ENCODE assay signal across 9 mouse cellular contexts in genomic region chr10:84516414-84516927, GRCm38 (mm10). TPM values are rescaled to one million over a fixed set of nuclear protein-coding genes. Genes with fewer than 3 reads are reported as not detected.
A peak's percentile ranks its signal among the peaks of the same experiment; 100 is the strongest.
DNase-seq lines count a peak whose midpoint lies in the region; ATAC-seq lines count a peak whose summit lies in the region.
"Had no signal": no experiment of that assay in that cellular context is flagged by ENCODE, and none has a peak within 500 bp of the region (broad histone marks: within the 10 kb centered on the region; RNA-seq: fewer than 3 reads in every experiment).

No protein-coding gene starts in this region.

- H3K27me3 ChIP-seq in midbrain, embryonic 12.5 days = no peaks in the 10 kb centered on the region
- H3K27me3 ChIP-seq in midbrain, embryonic 13.5 days = no peaks in the 10 kb centered on the region
- H3K27me3 ChIP-seq in lung, embryonic 16.5 days (ENCODE audit: control insufficient read depth, insufficient read depth, low read depth, low read length) = no peaks in the 10 kb centered on the region
- no peaks in the 10 kb centered on the region for H3K27me3 ChIP-seq in forebrain, embryonic 11.5 days (ENCODE audit: control insufficient read depth, insufficient read depth, low read length)
- H3K27me3 ChIP-seq: embryonic facial prominence, embryonic 12.5 days had no signal

- peak; percentile 34 for DNase-seq in CD4-positive, CD25-positive, alpha-beta regulatory T cell, adult 2 months (ENCODE audit: low read depth, low spot score)
- peak; percentile 37 to 71 for DNase-seq in spleen, postnatal 10 days (ENCODE audit: low spot score in 2 of 2)
- no peak for DNase-seq in forebrain, embryonic 11.5 days (ENCODE audit: low spot score)

- H3K9ac ChIP-seq in midbrain, embryonic 12.5 days (replicated peaks) = no peak overlapping the region
- no peak overlapping the region for H3K9ac ChIP-seq in midbrain, embryonic 13.5 days (replicated peaks)
- H3K9ac ChIP-seq in lung, embryonic 16.5 days (ENCODE audit: low read length) = 0 out of 2 replicates have a peak overlapping the region, but pooled peaks have one; percentile 5
- no peak overlapping the region for H3K9ac ChIP-seq in forebrain, embryonic 11.5 days (ENCODE audit: low read length)
- H3K9ac ChIP-seq: embryonic facial prominence, embryonic 12.5 days had no signal

- 78% methylated on average over 11 of the region's 11 CpGs for WGBS in midbrain, embryonic 12.5 days
- WGBS in midbrain, embryonic 13.5 days = 74% methylated on average over 11 of the region's 11 CpGs
- 32% methylated on average over 11 of the region's 11 CpGs for WGBS in lung, embryonic 16.5 days
- 81% methylated on average over 11 of the region's 11 CpGs for WGBS in forebrain, embryonic 11.5 days

- no peaks in the 10 kb centered on the region for H3K36me3 ChIP-seq in midbrain, embryonic 12.5 days
- no peaks in the 10 kb centered on the region for H3K36me3 ChIP-seq in midbrain, embryonic 13.5 days
- H3K36me3 ChIP-seq in lung, embryonic 16.5 days (ENCODE audit: control insufficient read depth, insufficient read depth, low read length) = no peaks in the 10 kb centered on the region
- H3K36me3 ChIP-seq in forebrain, embryonic 11.5 days (ENCODE audit: control insufficient read depth, insufficient read depth, low read length) = no peaks in the 10 kb centered on the region
- H3K36me3 ChIP-seq: embryonic facial prominence, embryonic 12.5 days had no signal

- no peak for ATAC-seq in CD4-positive, CD25-positive, alpha-beta regulatory T cell, adult 4 months
- ATAC-seq in midbrain, embryonic 12.5 days (ENCODE audit: low FRiP score, low read depth) = peak; percentile 38; the same call in 1 of the 2 replicates
- no peak for ATAC-seq in midbrain, embryonic 13.5 days
- peak; percentile 87 for ATAC-seq in hematopoietic stem cell, adult 5-6 weeks (replicated peaks in 1 of 2; ENCODE audit: insufficient read depth in 1 of 2, low FRiP score in 2 of 2, low TSS enrichment in 1 of 2, low read depth in 1 of 2, poor library complexity in 2 of 2, severe bottlenecking in 2 of 2)
- peak; percentile 51 for ATAC-seq in lung, embryonic 16.5 days (ENCODE audit: low read depth)
- ATAC-seq in forebrain, embryonic 11.5 days (replicated peaks; ENCODE audit: low FRiP score) = no peak; the same call in 1 of the 2 replicates

- no peaks in the 10 kb centered on the region for H3K9me3 ChIP-seq in midbrain, embryonic 12.5 days
- no peaks in the 10 kb centered on the region for H3K9me3 ChIP-seq in midbrain, embryonic 13.5 days
- H3K9me3 ChIP-seq in lung, embryonic 16.5 days (ENCODE audit: control insufficient read depth, low read length) = no peaks in the 10 kb centered on the region
- no peaks in the 10 kb centered on the region for H3K9me3 ChIP-seq in forebrain, embryonic 11.5 days (ENCODE audit: control insufficient read depth, low read length)
- H3K9me3 ChIP-seq: embryonic facial prominence, embryonic 12.5 days had no signal

- no peak overlapping the region for H3K27ac ChIP-seq in midbrain, embryonic 12.5 days (replicated peaks)
- no peak overlapping the region for H3K27ac ChIP-seq in midbrain, embryonic 13.5 days
- no peak overlapping the region for H3K27ac ChIP-seq in lung, embryonic 16.5 days (ENCODE audit: low read length)
- no peak overlapping the region for H3K27ac ChIP-seq in forebrain, embryonic 11.5 days (ENCODE audit: low read depth, low read length)
- H3K27ac ChIP-seq: embryonic facial prominence, embryonic 12.5 days had no signal

- H3K4me1 ChIP-seq in midbrain, embryonic 12.5 days = no peaks in the 10 kb centered on the region
- no peaks in the 10 kb centered on the region for H3K4me1 ChIP-seq in midbrain, embryonic 13.5 days (replicated peaks)
- H3K4me1 ChIP-seq in lung, embryonic 16.5 days (replicated peaks; ENCODE audit: control insufficient read depth, insufficient read depth, low read length) = peaks cover 6% of the 10 kb centered on the region; the same call in 1 of the 2 replicates
- H3K4me1 ChIP-seq in forebrain, embryonic 11.5 days (replicated peaks; ENCODE audit: control insufficient read depth, insufficient read depth, low read length) = no peaks in the 10 kb centered on the region

- no peak overlapping the region for H3K4me2 ChIP-seq in midbrain, embryonic 12.5 days (replicated peaks)
- no peak overlapping the region for H3K4me2 ChIP-seq in midbrain, embryonic 13.5 days (replicated peaks)
- no peak overlapping the region for H3K4me2 ChIP-seq in lung, embryonic 16.5 days (ENCODE audit: low read depth, low read length)
- no peak overlapping the region for H3K4me2 ChIP-seq in forebrain, embryonic 11.5 days (ENCODE audit: low read depth, low read length, severe bottlenecking)
- H3K4me2 ChIP-seq: embryonic facial prominence, embryonic 12.5 days had no signal

- H3K4me3 ChIP-seq in midbrain, embryonic 12.5 days = no peak overlapping the region
- H3K4me3 ChIP-seq in midbrain, embryonic 13.5 days (replicated peaks) = no peak overlapping the region
- no peak overlapping the region for H3K4me3 ChIP-seq in lung, embryonic 16.5 days (ENCODE audit: low read length)
- H3K4me3 ChIP-seq in forebrain, embryonic 11.5 days (ENCODE audit: low read depth, low read length) = no peak overlapping the region
- H3K4me3 ChIP-seq: embryonic facial prominence, embryonic 12.5 days had no signal

RNA-seq across cellular contexts. Expression of gene Ckap4, which starts 17.4 kb away (rescaled TPM):
- under 1 TPM; 0.20 to 0.23 TPM for polyA plus RNA-seq in CD4-positive, CD25-positive, alpha-beta regulatory T cell, adult 4 months (2017; shearing (Covaris generic))
- 105 and 109 TPM in 2 replicates for polyA plus RNA-seq in midbrain, embryonic 12.5 days (2016; fragmentation: Nextera tagmentation; extraction: Ambion mirVana)
- 48.7 and 60.9 TPM in 2 replicates for polyA plus RNA-seq in midbrain, embryonic 13.5 days (2015; fragmentation: Nextera tagmentation; extraction: Ambion mirVana)
- 30.3 and 46.7 TPM in 2 replicates for total RNA-seq in hematopoietic stem cell, adult 5-6 weeks (2017)
- 48.5 and 88.0 TPM in 2 replicates for polyA plus RNA-seq in lung, embryonic 16.5 days (2015; fragmentation: Nextera tagmentation; extraction: Ambion mirVana)
- 68.0 and 77.4 TPM in 2 replicates for polyA plus RNA-seq in forebrain, embryonic 11.5 days (2014; fragmentation: Nextera tagmentation; extraction: Ambion mirVana)

RNA-seq across cellular contexts. Expression of gene Tcp11l2, which starts 60.0 kb away (rescaled TPM):
- 100 to 1,000 TPM; 235 to 261 TPM for polyA plus RNA-seq in CD4-positive, CD25-positive, alpha-beta regulatory T cell, adult 4 months (2017; shearing (Covaris generic))
- 15.8 and 16.7 TPM in 2 replicates for polyA plus RNA-seq in midbrain, embryonic 12.5 days (2016; fragmentation: Nextera tagmentation; extraction: Ambion mirVana)
- 18.5 and 19.5 TPM in 2 replicates for polyA plus RNA-seq in midbrain, embryonic 13.5 days (2015; fragmentation: Nextera tagmentation; extraction: Ambion mirVana)
- 21.7 and 24.8 TPM in 2 replicates for total RNA-seq in hematopoietic stem cell, adult 5-6 weeks (2017)
- 41.5 and 50.2 TPM in 2 replicates for polyA plus RNA-seq in lung, embryonic 16.5 days (2015; fragmentation: Nextera tagmentation; extraction: Ambion mirVana)
- 4.9 and 5.1 TPM in 2 replicates for polyA plus RNA-seq in forebrain, embryonic 11.5 days (2014; fragmentation: Nextera tagmentation; extraction: Ambion mirVana)

Comparison
In these comparisons a context has a peak if more than half of its experiments do, and no peak if none do; other contexts are left out.
1. ATAC-seq: peak in midbrain, embryonic 12.5 days (single experiment), hematopoietic stem cell, adult 5-6 weeks (2 of 2) and lung, embryonic 16.5 days (single experiment); none in CD4-positive, CD25-positive, alpha-beta regulatory T cell, adult 4 months (single experiment), midbrain, embryonic 13.5 days (single experiment) and forebrain, embryonic 11.5 days (single experiment).
2. RNA of gene Ckap4, which starts 17.4 kb away (polyA plus RNA-seq): 105 to 109 TPM in midbrain, embryonic 12.5 days, 48.5 to 88.0 TPM in lung, embryonic 16.5 days, 68.0 to 77.4 TPM in forebrain, embryonic 11.5 days and 48.7 to 60.9 TPM in midbrain, embryonic 13.5 days; 0.20 to 0.23 TPM in CD4-positive, CD25-positive, alpha-beta regulatory T cell, adult 4 months; every median in the first group is over 10 times any median in the second.